Mouse (Mus musculus) G1E (cell line): Measurements from ENCODE around the gene Sars. TPM values are rescaled to one million over a fixed set of nuclear protein-coding genes. Genes with fewer than 3 reads are reported as not detected.

Source experiments
- ATAC-seq: 2 replicates; pipeline ENCODE4 v1.8.0; 2016; ENCODE audit warnings: mild to moderate bottlenecking; ENCODE audit not compliant: insufficient number of reproducible peaks, poor library complexity, low FRiP score, severe bottlenecking; ENCODE audit errors: extremely low read depth
- DNase-seq: peaks from one replicate; pipeline ENCODE4 v3.0.0; 2012; ENCODE audit warnings: low spot score
- H3K27me3 ChIP-seq: 2 replicates; pipeline ENCODE4 v1.6.1; 2012; ENCODE audit warnings: mild to moderate bottlenecking, low read length, inconsistent platforms; ENCODE audit not compliant: insufficient read depth
- H3K36me3 ChIP-seq: replicated peaks from 2 replicates; pipeline ENCODE3; 2012; ENCODE audit warnings: mild to moderate bottlenecking, inconsistent platforms
- H3K4me1 ChIP-seq: 2 replicates; pipeline ENCODE4 v1.6.1; 2012; ENCODE audit warnings: low read depth, low read length, inconsistent platforms, mixed read lengths; ENCODE audit not compliant: insufficient read depth
- H3K4me3 ChIP-seq: 2 replicates; pipeline ENCODE4 v1.5.1; 2012; ENCODE audit warnings: low read depth, mild to moderate bottlenecking, inconsistent platforms, low read length, moderate library complexity, mixed read lengths
- H3K9me3 ChIP-seq: replicated peaks from 2 replicates; pipeline ENCODE4 v1.6.1; 2012; ENCODE audit warnings: inconsistent platforms
- CTCF ChIP-seq: IDR thresholded peaks from 2 replicates; pipeline ENCODE4 v1.5.1; 2012; ENCODE audit warnings: low read depth, low read length, inconsistent platforms, mixed read lengths
- GATA1 ChIP-seq: IDR thresholded peaks from 2 replicates; pipeline ENCODE4 v1.6.1; 2012; ENCODE audit warnings: borderline replicate concordance, low read length, inconsistent platforms, mixed read lengths
- GATA2 ChIP-seq: IDR thresholded peaks from 2 replicates; pipeline ENCODE4 v1.6.1; 2012; ENCODE audit warnings: low read depth, low read length, inconsistent platforms, borderline replicate concordance
- POLR2AphosphoS5 ChIP-seq: IDR thresholded peaks from 2 replicates; pipeline ENCODE4 v1.6.1; 2012; ENCODE audit warnings: low read depth, low read length, inconsistent platforms; ENCODE audit not compliant: insufficient replicate concordance
- TAL1 ChIP-seq: conservative IDR thresholded peaks from 2 replicates; pipeline ENCODE4 v1.6.1; 2012; ENCODE audit warnings: low read depth, low read length, inconsistent platforms, mixed read lengths
- polyA plus RNA-seq: library from polyadenylated mRNA; stranded (reverse); fragments of >175 nt; gene quantifications from 2 replicates; pipeline ENCODE4 v1.2.3, GENCODE M21; 2012
- total RNA-seq, 2 experiments: library from RNA; stranded (forward) in 1 of 2; stranded (reverse) in 1 of 2; fragments of 200-1000 nt in 1 of 2; fragments of >200 nt in 1 of 2; fragmentation: Nextera tagmentation in 1 of 2; gene quantifications; 2 replicates each; pipeline ENCODE4 v1.2.3; 2014 to 2017

The Sars gene
- total and polyA plus RNA-seq, 3 experiments: 143 to 480 (median 206) TPM

- Histone ChIP-seq H3K27me3 (peaks cover 30% of the 10 kb centered on the region), H3K4me3 (no peak overlapping the region), H3K36me3 (no peaks in the 10 kb centered on the region), H3K4me1 (no peaks in the 10 kb centered on the region), H3K9me3 (peaks cover 11% of the 10 kb centered on the region)
- no peak for ATAC-seq
- TF ChIP-seq POLR2AphosphoS5: no peak
- TF ChIP-seq TAL1: no peak
- TF ChIP-seq GATA2: no peak
- no peak for TF ChIP-seq GATA1
- no peak for TF ChIP-seq CTCF
- DNase-seq: no peak
Measured at GRCm38 (mm10) chr3:108408517-108409008, 36.4 kb downstream of the Sars start.

GRCm38 (mm10) chr3:108406306-108406885 lies 38.6 kb downstream of the Sars start:
- no peaks in the 10 kb centered on the region for H3K36me3 ChIP-seq
- no peak for ATAC-seq
- H3K4me3 ChIP-seq: no peak overlapping the region
- peaks cover 7% of the 10 kb centered on the region for H3K4me1 ChIP-seq
- H3K27me3 ChIP-seq: peaks cover 40% of the 10 kb centered on the region
- H3K9me3 ChIP-seq: no peaks in the 10 kb centered on the region
- TF ChIP-seq POLR2AphosphoS5 (no peak), CTCF (no peak), GATA2 (no peak), TAL1 (no peak)
- no peak for DNase-seq

DNA sequence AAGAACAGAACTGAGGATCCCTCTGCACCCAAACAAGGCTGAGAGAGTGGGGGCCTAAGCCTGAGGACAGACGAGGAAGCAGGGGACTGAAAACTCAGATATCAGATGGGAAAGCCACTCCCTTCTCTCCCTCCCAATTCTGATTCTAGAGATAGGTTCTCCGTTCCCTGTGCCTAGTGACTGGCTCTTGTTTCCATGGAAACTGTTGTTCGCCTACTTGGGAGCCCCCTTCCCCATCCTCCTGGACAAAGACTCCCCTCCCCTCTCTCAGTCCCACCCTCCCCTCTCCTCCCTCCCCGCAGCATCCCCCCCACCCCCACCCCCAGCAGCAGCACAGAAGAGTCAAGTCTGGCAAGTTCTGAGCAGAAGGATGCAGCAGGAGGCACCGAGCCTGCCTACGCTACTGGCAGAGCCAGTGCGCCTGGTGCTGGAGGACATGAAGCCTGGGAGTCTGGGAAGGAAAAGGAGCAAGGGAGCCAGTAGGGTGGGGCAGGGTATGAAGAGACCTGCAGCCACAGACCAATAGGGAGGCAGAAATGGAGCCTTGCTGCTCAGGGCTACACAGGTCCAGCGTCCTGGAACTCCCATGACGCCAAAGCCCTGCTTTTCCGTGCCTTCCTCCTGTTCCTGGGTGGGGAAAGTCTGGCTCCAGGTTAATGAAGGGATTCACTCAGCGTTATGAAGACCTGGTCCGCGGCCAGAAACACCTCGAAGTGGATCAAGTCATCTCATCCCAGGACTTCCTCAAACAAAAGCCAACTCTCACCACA lies 39.3 kb downstream of the Sars start:
- no peak for TF ChIP-seq CTCF
- no peak for TF ChIP-seq POLR2AphosphoS5
- TF ChIP-seq TAL1: no peak
- TF ChIP-seq GATA2: no peak
- TF ChIP-seq GATA1: no peak
- no peaks in the 10 kb centered on the region for H3K9me3 ChIP-seq
- DNase-seq (no peak), ATAC-seq (no peak)
- no peaks in the 10 kb centered on the region for H3K36me3 ChIP-seq
- H3K4me1 ChIP-seq: peaks cover 9% of the 10 kb centered on the region
- peaks cover 46% of the 10 kb centered on the region for H3K27me3 ChIP-seq
- H3K4me3 ChIP-seq: no peak overlapping the region

- ATAC-seq (no peak), DNase-seq (no peak)
- H3K4me1 ChIP-seq: peaks cover 9% of the 10 kb centered on the region
- H3K9me3 ChIP-seq: no peaks in the 10 kb centered on the region
- no peaks in the 10 kb centered on the region for H3K36me3 ChIP-seq
- H3K27me3 ChIP-seq: peaks cover 47% of the 10 kb centered on the region
- H3K4me3 ChIP-seq: no peak overlapping the region
- TF ChIP-seq POLR2AphosphoS5: no peak
- TF ChIP-seq GATA1: no peak
- TF ChIP-seq CTCF: no peak
- TF ChIP-seq GATA2: no peak
- TF ChIP-seq TAL1: no peak
Measured at GRCm38 (mm10) chr3:108402528-108402920, 42.5 kb downstream of the Sars start.

GRCm38 (mm10) chr3:108401692-108402527 lies 43.1 kb downstream of the Sars start:
- DNase-seq: peak; percentile 77
- ATAC-seq: peak; percentile 64
- Histone ChIP-seq H3K4me1 (peaks cover 9% of the 10 kb centered on the region), H3K9me3 (no peaks in the 10 kb centered on the region), H3K27me3 (peaks cover 50% of the 10 kb centered on the region), H3K36me3 (no peaks in the 10 kb centered on the region), H3K4me3 (peak overlapping the region; percentile 41; the same call in 1 of the 2 replicates)
- TF ChIP-seq CTCF: peak; percentile 64
- no peak for TF ChIP-seq GATA2
- TF ChIP-seq POLR2AphosphoS5: no peak
- TF ChIP-seq TAL1: no peak

- Histone ChIP-seq H3K4me3 (no peak overlapping the region), H3K4me1 (peaks cover 9% of the 10 kb centered on the region), H3K36me3 (no peaks in the 10 kb centered on the region), H3K27me3 (peaks cover 53% of the 10 kb centered on the region), H3K9me3 (no peaks in the 10 kb centered on the region)
- no peak for DNase-seq
- TF ChIP-seq GATA2 (no peak), POLR2AphosphoS5 (no peak)
- no peak for ATAC-seq
Measured at GRCm38 (mm10) chr3:108400442-108400841, 44.6 kb downstream of the Sars start.
